Comparison of ENCODE assay signal across 8 mouse cellular contexts in genomic region chr17:13472460-13473062, GRCm38 (mm10).
DNase-seq lines count a peak whose midpoint lies in the region; ATAC-seq and TF ChIP-seq lines count a peak whose summit lies in the region.

No protein-coding gene starts in this region.

- no peaks in the 10 kb centered on the region for H3K9me3 ChIP-seq in limb, embryonic 10.5 days (replicated peaks)
- no peaks in the 10 kb centered on the region for H3K9me3 ChIP-seq in neural tube, embryonic 11.5 days (ENCODE audit: control insufficient read depth, low read length)

- 24% methylated on average over 7 of the region's 7 CpGs for WGBS in limb, embryonic 10.5 days
- WGBS in neural tube, embryonic 11.5 days: 23% methylated on average over 7 of the region's 7 CpGs

- TF ChIP-seq POLR2A in cortical plate, adult 2 months (IDR thresholded peaks at IDR 0.05; ENCODE audit: extremely low read depth, insufficient read depth, low read length): no peak
- no peak for TF ChIP-seq POLR2A in testis, adult 2 months (IDR thresholded peaks at IDR 0.05; ENCODE audit: control insufficient read depth, low read depth, low read length)

- H3K9ac ChIP-seq in neural tube, embryonic 11.5 days (ENCODE audit: low read length): no peak overlapping the region

- H3K36me3 ChIP-seq in limb, embryonic 10.5 days: no peaks in the 10 kb centered on the region
- no peaks in the 10 kb centered on the region for H3K36me3 ChIP-seq in neural tube, embryonic 11.5 days (ENCODE audit: control insufficient read depth, insufficient read depth, low read length)
- no peaks in the 10 kb centered on the region for H3K36me3 ChIP-seq in testis, adult 2 months (ENCODE audit: control insufficient read depth, insufficient read depth, low read length)

- no peak overlapping the region for H3K4me3 ChIP-seq in cortical plate, adult 2 months (ENCODE audit: insufficient read depth, low read length)
- no peak overlapping the region for H3K4me3 ChIP-seq in limb, embryonic 10.5 days
- no peak overlapping the region for H3K4me3 ChIP-seq in neural tube, embryonic 11.5 days (ENCODE audit: low read depth, low read length)
- no peak overlapping the region for H3K4me3 ChIP-seq in testis, adult 2 months (ENCODE audit: control insufficient read depth, low read depth, low read length)

- TF ChIP-seq CTCF in cortical plate, adult 2 months (IDR thresholded peaks at IDR 0.05; ENCODE audit: extremely low read depth, insufficient read depth, low read length): peak; percentile 82
- peak; percentile 58; the same call in 1 of the 2 replicates for TF ChIP-seq CTCF in testis, adult 2 months (IDR thresholded peaks at IDR 0.05; ENCODE audit: control insufficient read depth, insufficient read depth, insufficient replicate concordance, low read depth, low read length)

- H3K4me2 ChIP-seq in neural tube, embryonic 11.5 days (ENCODE audit: low read depth): no peak overlapping the region

- H3K4me1 ChIP-seq in cortical plate, adult 2 months (ENCODE audit: control insufficient read depth, insufficient read depth, low read length): peaks cover 2% of the 10 kb centered on the region; the same call in 1 of the 2 replicates
- peaks cover 15% of the 10 kb centered on the region for H3K4me1 ChIP-seq in limb, embryonic 10.5 days
- H3K4me1 ChIP-seq in neural tube, embryonic 11.5 days (ENCODE audit: control insufficient read depth, insufficient read depth, low read length): no peaks in the 10 kb centered on the region
- no peaks in the 10 kb centered on the region for H3K4me1 ChIP-seq in testis, adult 2 months (ENCODE audit: control insufficient read depth, insufficient read depth, low read length)

- H3K27me3 ChIP-seq in limb, embryonic 10.5 days (ENCODE audit: low read depth, poor library complexity, severe bottlenecking): no peaks in the 10 kb centered on the region
- H3K27me3 ChIP-seq in neural tube, embryonic 11.5 days (ENCODE audit: control insufficient read depth, insufficient read depth, low read length): no peaks in the 10 kb centered on the region
- H3K27me3 ChIP-seq in testis, adult 2 months (ENCODE audit: control insufficient read depth, insufficient read depth, low read length): no peaks in the 10 kb centered on the region

- DNase-seq in urinary bladder, adult 18-20 months (ENCODE audit: low spot score in 2 of 2): peak; percentile 36 to 45
- DNase-seq in urinary bladder, adult 2 months (ENCODE audit: low spot score): no peak
- DNase-seq in gastrocnemius, postnatal 25 days: peak; percentile 23
- DNase-seq in kidney, adult 8-10 months: peak; percentile 40 to 69
- peak; percentile 79 for DNase-seq in limb, embryonic 10.5 days (ENCODE audit: low spot score)
- DNase-seq in neural tube, embryonic 11.5 days (ENCODE audit: low spot score): peak; percentile 78

- no peak overlapping the region for H3K27ac ChIP-seq in cortical plate, adult 2 months (ENCODE audit: insufficient read depth, low read length)
- no peak overlapping the region for H3K27ac ChIP-seq in limb, embryonic 10.5 days
- H3K27ac ChIP-seq in neural tube, embryonic 11.5 days (ENCODE audit: low read depth, low read length): no peak overlapping the region
- no peak overlapping the region for H3K27ac ChIP-seq in testis, adult 2 months (ENCODE audit: control insufficient read depth, insufficient read depth, low read depth, low read length)

- peak; percentile 70; the same call in 1 of the 2 replicates for ATAC-seq in neural tube, embryonic 11.5 days (ENCODE audit: insufficient read depth, low FRiP score, low TSS enrichment)
